Mouse (Mus musculus): ENCODE results near the gene Slpi. TPM values are rescaled to one million over a fixed set of nuclear protein-coding genes. Genes with fewer than 3 reads are reported as not detected.
"Not testable (repeated sequence)": the region's sequence is repeated elsewhere in the genome, so short reads cannot be mapped to it uniquely, and the experiment has no call there.

Gene Slpi
- polyA plus RNA-seq, 1 experiment from 2014 or later: not detected

GRCm38 (mm10) chr2:164356177-164356967, 32.5 kb downstream of the Slpi start:
- H3K27me3 ChIP-seq (ENCODE audit: control insufficient read depth, insufficient read depth, low read length): no peaks in the 10 kb centered on the region
- ATAC-seq (ENCODE audit: low read depth): no peak
- H3K4me3 ChIP-seq (ENCODE audit: low read depth, low read length): no peak overlapping the region
- H3K4me1 ChIP-seq (ENCODE audit: control insufficient read depth, insufficient read depth, low read length): no peaks in the 10 kb centered on the region
- no peaks in the 10 kb centered on the region for H3K9me3 ChIP-seq (ENCODE audit: control insufficient read depth, low read length)
- WGBS: 80% methylated on average over 11 of the region's 11 CpGs
- no peak overlapping the region for H3K4me2 ChIP-seq (ENCODE audit: low read depth, low read length)
- H3K27ac ChIP-seq (ENCODE audit: low read depth, low read length): no peak overlapping the region
- no peaks in the 10 kb centered on the region for H3K36me3 ChIP-seq (ENCODE audit: control insufficient read depth, insufficient read depth, low read length)
- no peak overlapping the region for H3K9ac ChIP-seq (replicated peaks; ENCODE audit: low read depth, low read length)

GRCm38 (mm10) chr2:164353356-164353755, 35.5 kb downstream of the Slpi start:
- H3K36me3 ChIP-seq (ENCODE audit: control insufficient read depth, insufficient read depth, low read length): no peaks in the 10 kb centered on the region
- H3K4me2 ChIP-seq (ENCODE audit: low read depth, low read length): no peak overlapping the region
- ATAC-seq (ENCODE audit: low read depth): no peak
- H3K27me3 ChIP-seq (ENCODE audit: control insufficient read depth, insufficient read depth, low read length): no peaks in the 10 kb centered on the region
- H3K9ac ChIP-seq (replicated peaks; ENCODE audit: low read depth, low read length): no peak overlapping the region
- H3K4me1 ChIP-seq (ENCODE audit: control insufficient read depth, insufficient read depth, low read length): no peaks in the 10 kb centered on the region
- WGBS: 89% methylated on average over 11 of the region's 11 CpGs
- no peak overlapping the region for H3K27ac ChIP-seq (ENCODE audit: low read depth, low read length)
- H3K9me3 ChIP-seq (ENCODE audit: control insufficient read depth, low read length): no peaks in the 10 kb centered on the region
- no peak overlapping the region for H3K4me3 ChIP-seq (ENCODE audit: low read depth, low read length)

GRCm38 (mm10) chr2:164352697-164353096, 36.2 kb downstream of the Slpi start:
- no peaks in the 10 kb centered on the region for H3K27me3 ChIP-seq (ENCODE audit: control insufficient read depth, insufficient read depth, low read length)
- no peak overlapping the region for H3K4me2 ChIP-seq (ENCODE audit: low read depth, low read length)
- H3K9me3 ChIP-seq (ENCODE audit: control insufficient read depth, low read length): no peaks in the 10 kb centered on the region
- WGBS: 91% methylated on average over 3 of the region's 3 CpGs
- H3K36me3 ChIP-seq (ENCODE audit: control insufficient read depth, insufficient read depth, low read length): no peaks in the 10 kb centered on the region
- no peak overlapping the region for H3K4me3 ChIP-seq (ENCODE audit: low read depth, low read length)
- no peaks in the 10 kb centered on the region for H3K4me1 ChIP-seq (ENCODE audit: control insufficient read depth, insufficient read depth, low read length)
- no peak for ATAC-seq (ENCODE audit: low read depth)
- no peak overlapping the region for H3K9ac ChIP-seq (replicated peaks; ENCODE audit: low read depth, low read length)
- no peak overlapping the region for H3K27ac ChIP-seq (ENCODE audit: low read depth, low read length)

GRCm38 (mm10) chr2:164348980-164349379, 39.9 kb downstream of the Slpi start:
- H3K36me3 ChIP-seq (ENCODE audit: control insufficient read depth, insufficient read depth, low read length): no peaks in the 10 kb centered on the region
- ATAC-seq (ENCODE audit: low read depth): no peak
- H3K4me2 ChIP-seq (ENCODE audit: low read depth, low read length): no peak overlapping the region
- WGBS: 90% methylated on average over 3 of the region's 3 CpGs
- H3K27ac ChIP-seq (ENCODE audit: low read depth, low read length): no peak overlapping the region
- H3K4me1 ChIP-seq (ENCODE audit: control insufficient read depth, insufficient read depth, low read length): no peaks in the 10 kb centered on the region
- H3K27me3 ChIP-seq (ENCODE audit: control insufficient read depth, insufficient read depth, low read length): no peaks in the 10 kb centered on the region
- H3K4me3 ChIP-seq (ENCODE audit: low read depth, low read length): no peak overlapping the region
- H3K9ac ChIP-seq (replicated peaks; ENCODE audit: low read depth, low read length): no peak overlapping the region
- H3K9me3 ChIP-seq (ENCODE audit: control insufficient read depth, low read length): no peaks in the 10 kb centered on the region

GRCm38 (mm10) chr2:164347697-164348096, 41.2 kb downstream of the Slpi start:
- H3K4me3 ChIP-seq (ENCODE audit: low read depth, low read length); H3K27ac ChIP-seq (ENCODE audit: low read depth, low read length); H3K27me3 ChIP-seq (ENCODE audit: control insufficient read depth, insufficient read depth, low read length); H3K4me1 ChIP-seq (ENCODE audit: control insufficient read depth, insufficient read depth, low read length); H3K9ac ChIP-seq (replicated peaks; ENCODE audit: low read depth, low read length); H3K9me3 ChIP-seq (ENCODE audit: control insufficient read depth, low read length); H3K4me2 ChIP-seq (ENCODE audit: low read depth, low read length); ATAC-seq (ENCODE audit: low read depth); H3K36me3 ChIP-seq (ENCODE audit: control insufficient read depth, insufficient read depth, low read length): not testable (repeated sequence)

GRCm38 (mm10) chr2:164343732-164344131, 45.2 kb downstream of the Slpi start:
- not testable (repeated sequence) for ATAC-seq (ENCODE audit: low read depth); H3K4me2 ChIP-seq (ENCODE audit: low read depth, low read length); H3K9ac ChIP-seq (replicated peaks; ENCODE audit: low read depth, low read length); H3K4me1 ChIP-seq (ENCODE audit: control insufficient read depth, insufficient read depth, low read length); H3K27me3 ChIP-seq (ENCODE audit: control insufficient read depth, insufficient read depth, low read length); H3K36me3 ChIP-seq (ENCODE audit: control insufficient read depth, insufficient read depth, low read length); H3K9me3 ChIP-seq (ENCODE audit: control insufficient read depth, low read length); H3K4me3 ChIP-seq (ENCODE audit: low read depth, low read length); H3K27ac ChIP-seq (ENCODE audit: low read depth, low read length)
- WGBS: 86% methylated on average over 1 of the region's 1 CpGs

DNA sequence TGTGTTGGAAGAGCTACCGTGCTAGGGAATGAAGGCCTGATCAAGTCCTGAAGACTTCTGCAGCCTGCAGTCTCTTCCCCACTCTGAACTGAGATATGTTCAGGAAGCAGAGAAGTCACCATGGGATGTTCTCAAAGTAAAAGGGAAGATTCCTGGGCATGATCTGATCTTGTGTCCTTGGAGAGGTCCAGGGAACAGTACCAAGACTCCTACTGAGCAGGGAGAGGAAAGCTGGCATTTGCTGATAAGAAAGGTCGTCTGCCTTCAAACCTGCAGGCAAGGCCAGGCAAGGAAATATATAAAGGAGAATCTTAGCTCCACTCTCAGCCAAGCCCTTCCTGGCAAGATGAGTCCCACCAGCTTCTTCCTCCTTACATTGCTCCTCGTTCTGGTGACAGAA, 56.5 kb downstream of the Slpi start, which contains the start of gene Svs5:
TSS of gene Svs5 (plus strand) at position 301 of the 400 bp plus-strand sequence.
- not testable (repeated sequence) for H3K4me2 ChIP-seq (ENCODE audit: low read depth, low read length); H3K9ac ChIP-seq (replicated peaks; ENCODE audit: low read depth, low read length); H3K4me1 ChIP-seq (ENCODE audit: control insufficient read depth, insufficient read depth, low read length); H3K4me3 ChIP-seq (ENCODE audit: low read depth, low read length); H3K9me3 ChIP-seq (ENCODE audit: control insufficient read depth, low read length); H3K27ac ChIP-seq (ENCODE audit: low read depth, low read length); H3K27me3 ChIP-seq (ENCODE audit: control insufficient read depth, insufficient read depth, low read length); ATAC-seq (ENCODE audit: low read depth); H3K36me3 ChIP-seq (ENCODE audit: control insufficient read depth, insufficient read depth, low read length)
- WGBS: 85% methylated on average over 3 of the region's 3 CpGs

DNA sequence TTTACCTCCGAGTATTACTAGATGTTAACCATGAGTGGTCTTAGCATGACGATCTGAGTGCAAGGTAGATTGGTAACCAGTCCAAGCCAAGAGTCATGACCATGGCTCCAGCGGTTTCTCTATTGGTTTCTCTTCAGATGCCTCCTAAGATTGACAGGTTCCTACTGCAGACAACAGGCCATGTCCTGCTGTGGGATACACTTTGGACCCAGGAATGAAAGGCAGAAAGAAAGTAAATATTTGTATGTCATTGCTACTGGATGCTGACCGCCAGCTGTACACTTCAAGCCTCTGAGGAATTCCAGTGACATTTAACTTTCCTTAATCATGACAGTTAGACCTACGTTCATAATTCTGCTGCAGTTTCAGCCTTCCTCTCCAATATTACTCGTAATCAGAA, 67.9 kb downstream of the Slpi start:
- Histone ChIP-seq H3K27me3 (ENCODE audit: control insufficient read depth, insufficient read depth, low read length) (no peaks in the 10 kb centered on the region), H3K36me3 (ENCODE audit: control insufficient read depth, insufficient read depth, low read length) (no peaks in the 10 kb centered on the region), H3K9me3 (ENCODE audit: control insufficient read depth, low read length) (no peaks in the 10 kb centered on the region), H3K4me1 (ENCODE audit: control insufficient read depth, insufficient read depth, low read length) (no peaks in the 10 kb centered on the region), H3K4me3 (ENCODE audit: low read depth, low read length) (no peak overlapping the region), H3K9ac (replicated peaks; ENCODE audit: low read depth, low read length) (no peak overlapping the region), H3K4me2 (ENCODE audit: low read depth, low read length) (no peak overlapping the region), H3K27ac (ENCODE audit: low read depth, low read length) (no peak overlapping the region)
- 90% methylated on average over 6 of the region's 6 CpGs for WGBS
- no peak for ATAC-seq (ENCODE audit: low read depth)

GRCm38 (mm10) chr2:164316451-164316850, 72.4 kb downstream of the Slpi start, which contains the start of gene Svs6:
Svs6 (plus strand) TSS chr2:164316751.
- not testable (repeated sequence) for H3K4me2 ChIP-seq (ENCODE audit: low read depth, low read length); H3K4me3 ChIP-seq (ENCODE audit: low read depth, low read length); ATAC-seq (ENCODE audit: low read depth); H3K9ac ChIP-seq (replicated peaks; ENCODE audit: low read depth, low read length); H3K27ac ChIP-seq (ENCODE audit: low read depth, low read length); H3K27me3 ChIP-seq (ENCODE audit: control insufficient read depth, insufficient read depth, low read length); H3K9me3 ChIP-seq (ENCODE audit: control insufficient read depth, low read length); H3K36me3 ChIP-seq (ENCODE audit: control insufficient read depth, insufficient read depth, low read length); H3K4me1 ChIP-seq (ENCODE audit: control insufficient read depth, insufficient read depth, low read length)
- 81% methylated on average over 1 of the region's 1 CpGs for WGBS
